Mouse (Mus musculus): ENCODE data around the gene Myh6. TPM values are rescaled to one million over a fixed set of nuclear protein-coding genes. Genes with fewer than 3 reads are reported as not detected.
"Not testable (repeated sequence)": the region's sequence is repeated elsewhere in the genome, so short reads cannot be mapped to it uniquely, and the experiment has no call there.

Myh6 gene
- polyA plus RNA-seq, 1 experiment from 2014 or later, result 0.93 TPM

DNA sequence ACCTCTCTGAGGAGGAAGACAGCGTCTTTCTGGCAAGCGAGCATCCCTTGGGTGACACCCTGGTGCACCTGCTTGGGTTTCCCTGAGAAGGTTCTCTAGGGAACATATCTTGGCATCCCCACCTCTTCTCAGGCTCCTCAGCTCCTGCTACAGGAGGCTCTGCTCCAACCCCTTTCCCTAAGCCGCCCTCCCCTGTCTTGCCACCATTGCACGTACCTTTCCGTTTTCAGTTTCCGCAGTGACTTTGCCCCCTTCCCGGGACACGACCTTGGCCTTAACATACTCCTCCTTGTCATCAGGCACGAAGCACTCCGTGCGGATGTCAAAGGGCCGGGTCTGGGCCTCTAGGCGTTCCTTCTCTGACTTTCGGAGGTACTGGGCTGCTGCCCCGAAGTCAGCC, 1.7 kb downstream of the Myh6 start:
- no peaks in the 10 kb centered on the region for H3K27me3 ChIP-seq
- no peak for ATAC-seq (ENCODE audit: low FRiP score, low read depth)
- 84% methylated on average over 15 of the region's 15 CpGs for WGBS

DNA sequence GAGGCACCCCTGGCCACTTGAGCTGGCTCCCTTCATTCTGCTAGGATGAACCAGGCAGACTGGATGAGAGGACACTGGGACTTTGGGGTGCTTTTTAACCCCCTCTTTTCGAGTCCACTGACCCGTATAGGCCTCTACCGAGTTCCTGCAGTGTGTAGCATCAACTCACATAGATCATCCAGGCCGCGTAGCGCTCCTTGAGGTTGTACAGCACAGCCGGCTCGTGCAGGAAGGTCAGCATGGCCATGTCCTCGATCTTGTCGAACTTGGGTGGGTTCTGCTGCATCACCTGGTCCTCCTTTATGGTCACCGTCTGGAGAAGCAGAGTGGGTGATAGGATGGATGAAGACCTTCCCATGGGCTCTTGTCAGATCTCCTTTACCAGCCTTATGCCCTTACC, 3.0 kb downstream of the Myh6 start:
- H3K4me2 ChIP-seq, result no peak overlapping the region
- no peak overlapping the region for H3K27ac ChIP-seq (replicated peaks)
- no peak overlapping the region for H3K9ac ChIP-seq
- no peaks in the 10 kb centered on the region for H3K36me3 ChIP-seq
- no peaks in the 10 kb centered on the region for H3K4me1 ChIP-seq (replicated peaks)
- H3K4me3 ChIP-seq, result no peak overlapping the region
- ATAC-seq (ENCODE audit: low FRiP score, low read depth), result no peak
- H3K27me3 ChIP-seq, result no peaks in the 10 kb centered on the region
- WGBS, result 85% methylated on average over 11 of the region's 11 CpGs
- no peaks in the 10 kb centered on the region for H3K9me3 ChIP-seq

More for the DNA sequence above, 1.7 kb downstream of the Myh6 start:
- H3K9me3 ChIP-seq, result no peaks in the 10 kb centered on the region
- H3K4me1 ChIP-seq (replicated peaks), result no peaks in the 10 kb centered on the region
- no peak overlapping the region for H3K27ac ChIP-seq (replicated peaks)
- H3K36me3 ChIP-seq, result no peaks in the 10 kb centered on the region
- H3K9ac ChIP-seq, result no peak overlapping the region
- H3K4me3 ChIP-seq, result no peak overlapping the region
- no peak overlapping the region for H3K4me2 ChIP-seq

GRCm38 (mm10) chr14:54962714-54963113, 4.0 kb downstream of the Myh6 start:
- Histone ChIP-seq H3K4me2 (no peak overlapping the region), H3K9me3 (no peaks in the 10 kb centered on the region), H3K27me3 (no peaks in the 10 kb centered on the region), H3K4me1 (replicated peaks) (no peaks in the 10 kb centered on the region), H3K36me3 (no peaks in the 10 kb centered on the region), H3K27ac (replicated peaks) (no peak overlapping the region), H3K4me3 (no peak overlapping the region), H3K9ac (no peak overlapping the region)
- no peak for ATAC-seq (ENCODE audit: low FRiP score, low read depth)
- WGBS, result 89% methylated on average over 7 of the region's 7 CpGs

- no peaks in the 10 kb centered on the region for H3K9me3 ChIP-seq
- no peak overlapping the region for H3K9ac ChIP-seq
- 87% methylated on average over 5 of the region's 5 CpGs for WGBS
- H3K4me1 ChIP-seq (replicated peaks), result no peaks in the 10 kb centered on the region
- no peaks in the 10 kb centered on the region for H3K27me3 ChIP-seq
- no peak for ATAC-seq (ENCODE audit: low FRiP score, low read depth)
- H3K4me3 ChIP-seq, result no peak overlapping the region
- no peaks in the 10 kb centered on the region for H3K36me3 ChIP-seq
- no peak overlapping the region for H3K4me2 ChIP-seq
- H3K27ac ChIP-seq (replicated peaks), result no peak overlapping the region
Observed at GRCm38 (mm10) chr14:54961487-54961886, 5.2 kb downstream of the Myh6 start.

DNA sequence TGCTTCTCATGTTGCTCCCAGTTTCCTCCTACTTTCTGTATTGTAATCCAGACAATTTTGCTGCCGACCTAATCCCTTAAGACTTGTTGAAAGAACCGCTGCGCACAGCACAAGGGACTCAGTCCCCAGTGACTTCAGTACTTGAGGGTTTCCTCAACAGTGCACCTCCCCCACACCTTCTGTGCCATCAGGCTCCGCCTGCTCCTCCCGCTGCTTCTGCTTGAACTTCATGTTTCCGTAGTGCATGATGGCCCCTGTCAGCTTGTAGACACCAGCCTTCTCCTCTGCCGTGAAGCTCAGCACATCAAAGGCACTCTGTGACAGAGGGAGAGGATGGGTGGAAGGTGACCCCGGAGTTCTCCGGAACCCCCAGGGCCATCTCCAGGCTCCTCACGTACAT, 6.0 kb downstream of the Myh6 start:
- H3K4me1 ChIP-seq (replicated peaks), result no peaks in the 10 kb centered on the region
- no peak overlapping the region for H3K9ac ChIP-seq
- H3K27ac ChIP-seq (replicated peaks), result no peak overlapping the region
- H3K36me3 ChIP-seq, result no peaks in the 10 kb centered on the region
- no peak overlapping the region for H3K4me3 ChIP-seq
- no peak overlapping the region for H3K4me2 ChIP-seq
- H3K9me3 ChIP-seq, result no peaks in the 10 kb centered on the region
- H3K27me3 ChIP-seq, result no peaks in the 10 kb centered on the region
- ATAC-seq (ENCODE audit: low FRiP score, low read depth), result no peak
- WGBS, result 70% methylated on average over 10 of the region's 10 CpGs

- not testable (repeated sequence) for H3K36me3 ChIP-seq; H3K4me3 ChIP-seq; H3K9ac ChIP-seq; H3K9me3 ChIP-seq; ATAC-seq (ENCODE audit: low FRiP score, low read depth); H3K4me1 ChIP-seq (replicated peaks); H3K4me2 ChIP-seq; H3K27ac ChIP-seq (replicated peaks); H3K27me3 ChIP-seq
- 96% methylated on average over 12 of the region's 12 CpGs for WGBS
Observed at GRCm38 (mm10) chr14:54959853-54960613, 6.7 kb downstream of the Myh6 start.

- H3K36me3 ChIP-seq, result no peaks in the 10 kb centered on the region
- no peak overlapping the region for H3K4me3 ChIP-seq
- no peaks in the 10 kb centered on the region for H3K27me3 ChIP-seq
- no peak overlapping the region for H3K9ac ChIP-seq
- no peaks in the 10 kb centered on the region for H3K4me1 ChIP-seq (replicated peaks)
- H3K4me2 ChIP-seq, result no peak overlapping the region
- no peaks in the 10 kb centered on the region for H3K9me3 ChIP-seq
- WGBS, result 94% methylated on average over 3 of the region's 3 CpGs
- H3K27ac ChIP-seq (replicated peaks), result no peak overlapping the region
- no peak for ATAC-seq (ENCODE audit: low FRiP score, low read depth)
Observed at GRCm38 (mm10) chr14:54959197-54959596, 7.5 kb downstream of the Myh6 start.

- WGBS, result 84% methylated on average over 4 of the region's 4 CpGs
- no peak overlapping the region for H3K27ac ChIP-seq (replicated peaks)
- no peak for ATAC-seq (ENCODE audit: low FRiP score, low read depth)
- H3K27me3 ChIP-seq, result no peaks in the 10 kb centered on the region
- no peak overlapping the region for H3K9ac ChIP-seq
- H3K4me1 ChIP-seq (replicated peaks), result no peaks in the 10 kb centered on the region
- no peaks in the 10 kb centered on the region for H3K36me3 ChIP-seq
- no peaks in the 10 kb centered on the region for H3K9me3 ChIP-seq
- no peak overlapping the region for H3K4me3 ChIP-seq
- no peak overlapping the region for H3K4me2 ChIP-seq
Observed at GRCm38 (mm10) chr14:54958503-54958902, 8.2 kb downstream of the Myh6 start.

DNA sequence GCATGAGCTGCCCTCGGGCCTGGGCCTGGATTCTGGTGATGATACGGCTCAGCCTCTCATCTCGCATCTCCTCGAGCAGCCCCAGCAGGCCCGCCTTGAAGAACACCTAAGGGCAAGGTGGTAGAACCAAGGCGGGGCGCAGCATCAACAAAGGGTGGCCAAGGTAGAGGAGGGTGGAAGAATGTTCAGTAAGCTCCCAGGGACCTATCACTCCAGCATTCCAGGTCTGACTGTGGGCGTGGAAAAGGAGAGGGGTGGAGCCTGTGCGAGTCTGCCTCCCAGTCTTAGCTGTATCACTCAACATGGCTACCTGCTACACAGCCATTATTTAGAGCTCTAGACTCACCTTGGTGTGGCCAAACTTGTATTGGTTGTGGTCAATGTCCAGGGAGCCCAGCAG, 10.2 kb downstream of the Myh6 start:
- Histone ChIP-seq H3K27me3 (no peaks in the 10 kb centered on the region), H3K4me2 (no peak overlapping the region), H3K9me3 (no peaks in the 10 kb centered on the region), H3K36me3 (no peaks in the 10 kb centered on the region), H3K4me3 (no peak overlapping the region), H3K9ac (no peak overlapping the region), H3K27ac (replicated peaks) (no peak overlapping the region), H3K4me1 (replicated peaks) (no peaks in the 10 kb centered on the region)
- ATAC-seq (ENCODE audit: low FRiP score, low read depth), result no peak
- WGBS, result 88% methylated on average over 9 of the region's 9 CpGs

GRCm38 (mm10) chr14:54955481-54955880, 11.2 kb downstream of the Myh6 start:
- no peaks in the 10 kb centered on the region for H3K36me3 ChIP-seq
- H3K4me3 ChIP-seq, result no peak overlapping the region
- 90% methylated on average over 3 of the region's 3 CpGs for WGBS
- H3K9ac ChIP-seq, result no peak overlapping the region
- no peaks in the 10 kb centered on the region for H3K4me1 ChIP-seq (replicated peaks)
- no peaks in the 10 kb centered on the region for H3K9me3 ChIP-seq
- H3K4me2 ChIP-seq, result no peak overlapping the region
- H3K27ac ChIP-seq (replicated peaks), result no peak overlapping the region
- ATAC-seq (ENCODE audit: low FRiP score, low read depth), result no peak
- no peaks in the 10 kb centered on the region for H3K27me3 ChIP-seq

- WGBS, result 84% methylated on average over 3 of the region's 3 CpGs
- H3K27ac ChIP-seq (replicated peaks), result no peak overlapping the region
- no peak overlapping the region for H3K4me3 ChIP-seq
- H3K9me3 ChIP-seq, result no peaks in the 10 kb centered on the region
- H3K27me3 ChIP-seq, result no peaks in the 10 kb centered on the region
- no peaks in the 10 kb centered on the region for H3K36me3 ChIP-seq
- no peak overlapping the region for H3K4me2 ChIP-seq
- no peak for ATAC-seq (ENCODE audit: low FRiP score, low read depth)
- no peak overlapping the region for H3K9ac ChIP-seq
- H3K4me1 ChIP-seq (replicated peaks), result no peaks in the 10 kb centered on the region
Observed at GRCm38 (mm10) chr14:54954474-54954873, 12.3 kb downstream of the Myh6 start.

DNA sequence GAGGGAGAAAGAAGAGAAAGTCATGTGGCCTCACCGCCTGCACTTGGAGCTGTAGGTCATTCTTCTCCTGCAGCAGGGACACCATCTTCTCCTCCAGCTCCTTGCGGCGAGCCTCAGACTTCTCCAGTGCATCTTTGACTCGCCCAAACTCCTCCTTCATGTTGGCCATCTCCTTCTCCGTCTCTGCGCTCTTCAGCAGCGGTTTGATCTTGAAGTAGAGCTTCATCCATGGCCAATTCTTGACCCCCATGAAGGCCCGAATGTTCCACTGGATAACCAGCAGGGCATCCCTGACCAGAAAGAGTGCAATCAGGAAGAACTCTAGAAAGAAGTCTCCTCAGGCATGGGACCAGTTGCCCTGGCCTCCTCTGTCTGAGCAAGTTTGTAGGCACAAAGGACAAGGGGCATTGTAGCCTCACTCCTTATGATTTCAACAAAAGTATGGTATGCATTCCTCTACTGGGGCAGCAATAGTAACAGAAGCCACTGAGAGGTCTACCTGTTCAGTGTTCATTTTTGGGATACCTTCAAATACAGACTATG, 13.0 kb downstream of the Myh6 start:
- ATAC-seq (ENCODE audit: low FRiP score, low read depth), result no peak
- Histone ChIP-seq H3K36me3 (no peaks in the 10 kb centered on the region), H3K27ac (replicated peaks) (no peak overlapping the region), H3K9ac (no peak overlapping the region), H3K27me3 (no peaks in the 10 kb centered on the region), H3K9me3 (no peaks in the 10 kb centered on the region), H3K4me1 (replicated peaks) (no peaks in the 10 kb centered on the region), H3K4me3 (no peak overlapping the region), H3K4me2 (no peak overlapping the region)
- WGBS, result 94% methylated on average over 8 of the region's 8 CpGs

GRCm38 (mm10) chr14:54951587-54951986, 15.1 kb downstream of the Myh6 start:
- no peaks in the 10 kb centered on the region for H3K27me3 ChIP-seq
- no peak overlapping the region for H3K4me3 ChIP-seq
- no peaks in the 10 kb centered on the region for H3K9me3 ChIP-seq
- no peaks in the 10 kb centered on the region for H3K4me1 ChIP-seq (replicated peaks)
- no peak overlapping the region for H3K9ac ChIP-seq
- ATAC-seq (ENCODE audit: low FRiP score, low read depth), result no peak
- no peak overlapping the region for H3K27ac ChIP-seq (replicated peaks)
- 90% methylated on average over 6 of the region's 6 CpGs for WGBS
- no peak overlapping the region for H3K4me2 ChIP-seq
- H3K36me3 ChIP-seq, result no peaks in the 10 kb centered on the region
